Mouse (Mus musculus) E14TG2a.4 (cell line): ENCODE measurements around the gene Nudt10.
"Not testable (repeated sequence)": the region's sequence is repeated elsewhere in the genome, so short reads cannot be mapped to it uniquely, and the experiment has no call there.

Experiments used
- CTCF ChIP-seq: conservative IDR thresholded peaks from 2 replicates; pipeline ENCODE4 v1.5.1; 2014; ENCODE audit warnings: low read length
- NANOG ChIP-seq: IDR thresholded peaks from 2 replicates; pipeline ENCODE4 v1.6.1; 2014; ENCODE audit warnings: borderline replicate concordance, low read length, mixed read lengths
- POU5F1 ChIP-seq: IDR thresholded peaks from 2 replicates; pipeline ENCODE4 v1.6.1; 2014; ENCODE audit warnings: low read length, borderline replicate concordance

DNA sequence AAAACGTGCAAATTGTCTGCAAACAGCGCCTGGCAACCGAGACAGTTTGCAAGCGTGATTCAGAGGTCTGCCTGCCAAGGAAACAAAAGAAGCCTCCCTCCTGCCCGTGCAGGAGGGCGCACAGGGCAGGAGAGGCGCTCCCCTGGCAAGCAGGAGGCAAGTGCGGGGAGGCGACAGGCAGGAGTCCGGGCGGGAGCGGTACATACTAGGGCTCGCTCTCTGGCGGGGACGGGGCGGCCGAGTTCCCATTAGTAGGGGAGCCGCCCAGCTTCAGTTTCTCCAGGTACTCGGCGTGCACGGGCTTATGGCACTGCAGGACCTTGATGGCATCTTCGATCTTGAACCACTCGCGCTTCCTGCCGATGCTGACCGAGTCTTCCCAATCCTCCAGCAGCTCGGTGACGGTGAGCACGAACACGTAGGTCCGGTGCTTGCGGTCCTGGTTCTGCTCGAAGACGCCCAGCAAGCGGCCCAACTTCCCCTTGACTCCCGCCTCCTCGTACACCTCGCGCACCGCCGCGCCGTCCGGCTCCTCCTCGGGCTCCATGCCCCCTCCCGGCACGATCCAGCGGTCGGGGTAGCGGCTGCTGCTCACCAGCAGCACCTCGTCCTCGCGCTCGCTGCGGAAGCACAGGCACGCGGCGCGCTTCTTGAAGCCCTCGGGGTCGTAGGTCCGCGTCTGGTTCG, 536 bp downstream of the Nudt10 start:
- TF ChIP-seq CTCF, NANOG, POU5F1: not testable (repeated sequence)
